Mouse (Mus musculus): ENCODE measurements around the gene Rnf144b. TPM values are rescaled to one million over a fixed set of nuclear protein-coding genes. Genes with fewer than 3 reads are reported as not detected.

Gene Rnf144b
- polyA plus RNA-seq, 1 experiment = 20.9 TPM

DNA sequence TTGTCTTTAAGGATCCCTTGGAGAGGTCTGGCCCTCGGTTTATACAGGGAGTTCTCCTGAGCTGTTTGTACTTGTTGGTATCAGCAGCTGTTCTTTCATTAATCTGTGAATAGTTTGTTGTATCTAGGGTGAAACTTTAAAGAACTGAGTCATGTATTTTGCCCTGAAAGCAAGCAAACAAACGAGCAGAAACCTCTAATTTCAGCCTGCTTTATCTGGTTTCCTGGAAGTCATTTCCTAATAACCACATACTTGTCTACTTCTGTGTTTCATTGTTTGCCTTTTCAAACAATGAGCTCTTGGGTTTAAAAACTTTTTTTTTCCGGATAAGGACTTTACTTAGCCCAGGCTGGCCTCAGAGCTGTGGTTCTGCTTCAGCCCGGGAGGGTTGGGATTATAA lies 136.8 kb downstream of the Rnf144b start:
- H3K27me3 ChIP-seq (ENCODE audit: control insufficient read depth, insufficient read depth, low read length) = no peaks in the 10 kb centered on the region
- H3K27ac ChIP-seq (ENCODE audit: control insufficient read depth, insufficient read depth, low read depth, low read length) = no peak overlapping the region
- no peaks in the 10 kb centered on the region for H3K4me1 ChIP-seq (ENCODE audit: control insufficient read depth, insufficient read depth, low read length)
- no peaks in the 10 kb centered on the region for H3K36me3 ChIP-seq (ENCODE audit: control insufficient read depth, insufficient read depth, low read length)
- no peak overlapping the region for H3K4me3 ChIP-seq (ENCODE audit: control insufficient read depth, low read depth, low read length)
- TF ChIP-seq POLR2A (IDR thresholded peaks at IDR 0.05; ENCODE audit: control insufficient read depth, low read depth, low read length) (no peak), CTCF (IDR thresholded peaks at IDR 0.05; ENCODE audit: control insufficient read depth, insufficient read depth, insufficient replicate concordance, low read depth, low read length) (no peak)

GRCm38 (mm10) chr13:47261961-47262360 lies 139.5 kb downstream of the Rnf144b start:
- H3K27me3 ChIP-seq (ENCODE audit: control insufficient read depth, insufficient read depth, low read length) = no peaks in the 10 kb centered on the region
- H3K36me3 ChIP-seq (ENCODE audit: control insufficient read depth, insufficient read depth, low read length) = no peaks in the 10 kb centered on the region
- no peak overlapping the region for H3K27ac ChIP-seq (ENCODE audit: control insufficient read depth, insufficient read depth, low read depth, low read length)
- TF ChIP-seq POLR2A (IDR thresholded peaks at IDR 0.05; ENCODE audit: control insufficient read depth, low read depth, low read length) = no peak
- no peak for TF ChIP-seq CTCF (IDR thresholded peaks at IDR 0.05; ENCODE audit: control insufficient read depth, insufficient read depth, insufficient replicate concordance, low read depth, low read length)
- H3K4me3 ChIP-seq (ENCODE audit: control insufficient read depth, low read depth, low read length) = no peak overlapping the region
- H3K4me1 ChIP-seq (ENCODE audit: control insufficient read depth, insufficient read depth, low read length) = no peaks in the 10 kb centered on the region

- Histone ChIP-seq H3K4me3 (ENCODE audit: control insufficient read depth, low read depth, low read length) (no peak overlapping the region), H3K27me3 (ENCODE audit: control insufficient read depth, insufficient read depth, low read length) (no peaks in the 10 kb centered on the region), H3K36me3 (ENCODE audit: control insufficient read depth, insufficient read depth, low read length) (no peaks in the 10 kb centered on the region), H3K4me1 (ENCODE audit: control insufficient read depth, insufficient read depth, low read length) (no peaks in the 10 kb centered on the region), H3K27ac (ENCODE audit: control insufficient read depth, insufficient read depth, low read depth, low read length) (no peak overlapping the region)
- TF ChIP-seq POLR2A (IDR thresholded peaks at IDR 0.05; ENCODE audit: control insufficient read depth, low read depth, low read length) = no peak
- TF ChIP-seq CTCF (IDR thresholded peaks at IDR 0.05; ENCODE audit: control insufficient read depth, insufficient read depth, insufficient replicate concordance, low read depth, low read length) = no peak
These were observed 141.9 kb downstream of the Rnf144b start for GRCm38 (mm10) chr13:47264382-47264781.

- H3K4me1 ChIP-seq (ENCODE audit: control insufficient read depth, insufficient read depth, low read length) = no peaks in the 10 kb centered on the region
- no peaks in the 10 kb centered on the region for H3K27me3 ChIP-seq (ENCODE audit: control insufficient read depth, insufficient read depth, low read length)
- H3K27ac ChIP-seq (ENCODE audit: control insufficient read depth, insufficient read depth, low read depth, low read length) = no peak overlapping the region
- H3K4me3 ChIP-seq (ENCODE audit: control insufficient read depth, low read depth, low read length) = no peak overlapping the region
- TF ChIP-seq CTCF (IDR thresholded peaks at IDR 0.05; ENCODE audit: control insufficient read depth, insufficient read depth, insufficient replicate concordance, low read depth, low read length) (no peak), POLR2A (IDR thresholded peaks at IDR 0.05; ENCODE audit: control insufficient read depth, low read depth, low read length) (no peak)
- no peaks in the 10 kb centered on the region for H3K36me3 ChIP-seq (ENCODE audit: control insufficient read depth, insufficient read depth, low read length)
These were observed 144.0 kb downstream of the Rnf144b start for GRCm38 (mm10) chr13:47266411-47266810.

DNA sequence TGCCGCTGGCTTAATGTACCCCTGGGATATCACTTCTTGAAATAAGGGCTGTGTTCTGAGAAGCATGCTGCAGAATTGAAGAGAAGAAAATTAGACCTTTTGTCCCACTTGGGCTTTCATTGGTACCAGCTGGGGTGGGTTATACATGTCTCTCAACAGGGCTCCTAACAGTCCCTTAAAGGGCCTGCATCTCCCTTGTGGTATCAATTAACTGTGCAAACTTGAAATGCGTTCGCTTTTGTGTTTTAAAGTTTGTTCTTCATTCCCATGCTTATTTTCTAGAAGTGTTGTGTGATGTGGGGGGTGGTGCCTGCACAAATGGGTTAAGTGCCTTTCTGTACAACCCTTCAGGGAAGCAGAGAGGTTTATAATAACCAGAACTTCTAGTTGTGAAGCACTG lies 145.8 kb downstream of the Rnf144b start:
- Histone ChIP-seq H3K36me3 (ENCODE audit: control insufficient read depth, insufficient read depth, low read length) (no peaks in the 10 kb centered on the region), H3K27ac (ENCODE audit: control insufficient read depth, insufficient read depth, low read depth, low read length) (no peak overlapping the region), H3K4me3 (ENCODE audit: control insufficient read depth, low read depth, low read length) (no peak overlapping the region), H3K4me1 (ENCODE audit: control insufficient read depth, insufficient read depth, low read length) (no peaks in the 10 kb centered on the region; the same call in 1 of the 2 replicates), H3K27me3 (ENCODE audit: control insufficient read depth, insufficient read depth, low read length) (no peaks in the 10 kb centered on the region)
- TF ChIP-seq CTCF (IDR thresholded peaks at IDR 0.05; ENCODE audit: control insufficient read depth, insufficient read depth, insufficient replicate concordance, low read depth, low read length) (no peak), POLR2A (IDR thresholded peaks at IDR 0.05; ENCODE audit: control insufficient read depth, low read depth, low read length) (no peak)

- TF ChIP-seq POLR2A (IDR thresholded peaks at IDR 0.05; ENCODE audit: control insufficient read depth, low read depth, low read length) (no peak), CTCF (IDR thresholded peaks at IDR 0.05; ENCODE audit: control insufficient read depth, insufficient read depth, insufficient replicate concordance, low read depth, low read length) (no peak)
- no peak overlapping the region for H3K27ac ChIP-seq (ENCODE audit: control insufficient read depth, insufficient read depth, low read depth, low read length)
- H3K27me3 ChIP-seq (ENCODE audit: control insufficient read depth, insufficient read depth, low read length) = no peaks in the 10 kb centered on the region
- no peak overlapping the region for H3K4me3 ChIP-seq (ENCODE audit: control insufficient read depth, low read depth, low read length)
- H3K4me1 ChIP-seq (ENCODE audit: control insufficient read depth, insufficient read depth, low read length) = no peaks in the 10 kb centered on the region; the same call in none of the 2 replicates
- no peaks in the 10 kb centered on the region for H3K36me3 ChIP-seq (ENCODE audit: control insufficient read depth, insufficient read depth, low read length)
These were observed 150.5 kb downstream of the Rnf144b start for GRCm38 (mm10) chr13:47272928-47273327.

- Histone ChIP-seq H3K36me3 (ENCODE audit: control insufficient read depth, insufficient read depth, low read length) (no peaks in the 10 kb centered on the region), H3K27ac (ENCODE audit: control insufficient read depth, insufficient read depth, low read depth, low read length) (no peak overlapping the region), H3K4me1 (ENCODE audit: control insufficient read depth, insufficient read depth, low read length) (no peaks in the 10 kb centered on the region; the same call in none of the 2 replicates), H3K27me3 (ENCODE audit: control insufficient read depth, insufficient read depth, low read length) (no peaks in the 10 kb centered on the region), H3K4me3 (ENCODE audit: control insufficient read depth, low read depth, low read length) (no peak overlapping the region)
- TF ChIP-seq CTCF (IDR thresholded peaks at IDR 0.05; ENCODE audit: control insufficient read depth, insufficient read depth, insufficient replicate concordance, low read depth, low read length) (no peak), POLR2A (IDR thresholded peaks at IDR 0.05; ENCODE audit: control insufficient read depth, low read depth, low read length) (no peak)
These were observed 151.0 kb downstream of the Rnf144b start for GRCm38 (mm10) chr13:47273487-47273886.

GRCm38 (mm10) chr13:47274139-47274538 lies 151.7 kb downstream of the Rnf144b start:
- no peak overlapping the region for H3K27ac ChIP-seq (ENCODE audit: control insufficient read depth, insufficient read depth, low read depth, low read length)
- H3K4me1 ChIP-seq (ENCODE audit: control insufficient read depth, insufficient read depth, low read length) = no peaks in the 10 kb centered on the region; the same call in none of the 2 replicates
- H3K4me3 ChIP-seq (ENCODE audit: control insufficient read depth, low read depth, low read length) = no peak overlapping the region
- H3K27me3 ChIP-seq (ENCODE audit: control insufficient read depth, insufficient read depth, low read length) = no peaks in the 10 kb centered on the region
- no peak for TF ChIP-seq POLR2A (IDR thresholded peaks at IDR 0.05; ENCODE audit: control insufficient read depth, low read depth, low read length)
- no peaks in the 10 kb centered on the region for H3K36me3 ChIP-seq (ENCODE audit: control insufficient read depth, insufficient read depth, low read length)

All from testis, adult 2 months (tissue).